ENCODE assay signal across 8 mouse cellular contexts in the genomic region with DNA sequence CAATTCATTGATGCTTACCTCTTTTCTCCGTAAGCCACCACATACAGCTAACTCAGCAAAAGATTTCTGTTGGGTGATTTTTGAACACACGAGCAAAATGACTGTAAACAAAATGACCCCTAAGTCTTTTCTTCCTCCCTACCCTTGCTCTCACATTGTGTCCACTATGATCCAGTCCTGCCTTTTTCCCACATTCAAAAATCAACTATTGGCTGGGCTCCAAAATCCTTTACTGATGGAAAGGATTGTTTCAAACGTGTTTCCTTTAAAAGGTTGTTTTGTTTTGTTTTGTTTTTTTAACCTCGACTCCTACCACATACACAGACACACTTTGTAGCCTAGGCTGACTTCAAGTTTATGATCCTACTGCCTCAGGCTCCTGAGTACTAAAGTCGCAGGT. TPM values are rescaled to one million over a fixed set of nuclear protein-coding genes. Genes with fewer than 3 reads are reported as not detected.
DNase-seq lines count a peak whose midpoint lies in the region; ATAC-seq and TF ChIP-seq lines count a peak whose summit lies in the region.

No protein-coding gene starts in this region.

- H3K4me3 ChIP-seq in heart, embryonic 15.5 days: peak overlapping the region; percentile 78
- H3K4me3 ChIP-seq in MEL (ENCODE audit: control insufficient read depth in 1 of 2, insufficient read depth in 1 of 2, low read depth in 2 of 2, low read length in 2 of 2): peak overlapping the region; percentile 73 to 77
- H3K4me3 ChIP-seq in hindbrain, embryonic 12.5 days: peak overlapping the region; percentile 50
- peak overlapping the region; percentile 95 for H3K4me3 ChIP-seq in megakaryocyte, embryonic 14.5 days (replicated peaks)

- TF ChIP-seq CTCF in MEL (IDR thresholded peaks at IDR 0.05 in 2 of 3, conservative IDR thresholded peaks at IDR 0.05 in 1 of 3; ENCODE audit: control insufficient read depth in 1 of 3, insufficient read depth in 1 of 3, low read depth in 2 of 3, low read length in 3 of 3, poor library complexity in 1 of 3, severe bottlenecking in 1 of 3): no peak

- TF ChIP-seq RAD21 in MEL (IDR thresholded peaks at IDR 0.05; ENCODE audit: low read depth, low read length): no peak

- peaks cover 5% of the 10 kb centered on the region; the same call in 1 of the 2 replicates for H3K27me3 ChIP-seq in heart, embryonic 15.5 days
- no peaks in the 10 kb centered on the region for H3K27me3 ChIP-seq in MEL (ENCODE audit: control insufficient read depth in 1 of 2, insufficient read depth in 2 of 2, low read length in 2 of 2)
- no peaks in the 10 kb centered on the region for H3K27me3 ChIP-seq in hindbrain, embryonic 12.5 days
- H3K27me3 ChIP-seq in megakaryocyte, embryonic 14.5 days (replicated peaks): peaks cover 6% of the 10 kb centered on the region

- no peaks in the 10 kb centered on the region; the same call in 1 of the 2 replicates for H3K79me2 ChIP-seq in MEL (ENCODE audit: control insufficient read depth, insufficient read depth, low read length, poor library complexity)

- 41% methylated on average over 5 of the region's 5 CpGs for WGBS in heart, embryonic 15.5 days
- 48% methylated on average over 5 of the region's 5 CpGs for WGBS in hindbrain, embryonic 12.5 days

- H3K4me2 ChIP-seq in heart, embryonic 15.5 days: peak overlapping the region; percentile 70
- peak overlapping the region; percentile 67 for H3K4me2 ChIP-seq in hindbrain, embryonic 12.5 days (replicated peaks)

- intact Hi-C loops in heart, postnatal 14 days (cut with DNase I): no loop called here
- intact Hi-C loops in gastrocnemius, postnatal 14 days (cut with DNase I; ENCODE audit: low total_unique reads): no loop called here

- DNase-seq in heart, postnatal 14 days: no peak
- no peak for DNase-seq in MEL (ENCODE audit: low read depth, low spot score)
- DNase-seq in gastrocnemius, postnatal 14 days: no peak
- DNase-seq in layer of hippocampus, adult 9-11 months: no peak
- no peak for DNase-seq in frontal cortex, postnatal 25 days (ENCODE audit: low spot score in 2 of 2)

- peak overlapping the region; percentile 93; the same call in 1 of the 2 replicates for H3K27ac ChIP-seq in heart, embryonic 15.5 days
- peak overlapping the region; percentile 75 for H3K27ac ChIP-seq in MEL (ENCODE audit: control insufficient read depth, low read depth, low read length)
- peak overlapping the region; percentile 97 for H3K27ac ChIP-seq in hindbrain, embryonic 12.5 days

- H3K9ac ChIP-seq in heart, embryonic 15.5 days: peak overlapping the region; percentile 70; the same call in 1 of the 2 replicates
- peak overlapping the region; percentile 73 for H3K9ac ChIP-seq in MEL (ENCODE audit: control insufficient read depth, low read depth, low read length, poor library complexity, severe bottlenecking)
- peak overlapping the region; percentile 66; the same call in 1 of the 2 replicates for H3K9ac ChIP-seq in hindbrain, embryonic 12.5 days

- H3K4me1 ChIP-seq in heart, embryonic 15.5 days (replicated peaks): peaks cover 6% of the 10 kb centered on the region
- H3K4me1 ChIP-seq in MEL (ENCODE audit: control insufficient read depth in 1 of 2, insufficient read depth in 2 of 2, low read length in 2 of 2): peaks cover 2 to 6% of the 10 kb centered on the region in 2 experiments; a peak in 3 of 4 replicates
- H3K4me1 ChIP-seq in hindbrain, embryonic 12.5 days: peaks cover 14% of the 10 kb centered on the region; the same call in 1 of the 2 replicates
- H3K4me1 ChIP-seq in megakaryocyte, embryonic 14.5 days: peaks cover 14% of the 10 kb centered on the region

- TF ChIP-seq EP300 in MEL (IDR thresholded peaks at IDR 0.05; ENCODE audit: low read depth in 1 of 2, low read length in 2 of 2): no peak

- H3K9me3 ChIP-seq in heart, embryonic 15.5 days (replicated peaks): no peaks in the 10 kb centered on the region
- no peaks in the 10 kb centered on the region for H3K9me3 ChIP-seq in MEL (replicated peaks; ENCODE audit: insufficient read depth, low read length)
- no peaks in the 10 kb centered on the region for H3K9me3 ChIP-seq in hindbrain, embryonic 12.5 days (replicated peaks)
- H3K9me3 ChIP-seq in megakaryocyte, embryonic 14.5 days: no peaks in the 10 kb centered on the region

- ATAC-seq in heart, embryonic 15.5 days (replicated peaks; ENCODE audit: insufficient number of reproducible peaks, insufficient read depth, low FRiP score, low read depth): no peak
- ATAC-seq in hindbrain, embryonic 12.5 days (ENCODE audit: low FRiP score): no peak

- H3K36me3 ChIP-seq in heart, embryonic 15.5 days: no peaks in the 10 kb centered on the region
- H3K36me3 ChIP-seq in MEL (ENCODE audit: control insufficient read depth in 1 of 2, insufficient read depth in 2 of 2, low read length in 2 of 2): peaks cover 0 to 2% of the 10 kb centered on the region in 2 experiments; a peak in 1 of 4 replicates
- no peaks in the 10 kb centered on the region for H3K36me3 ChIP-seq in hindbrain, embryonic 12.5 days
- no peaks in the 10 kb centered on the region for H3K36me3 ChIP-seq in megakaryocyte, embryonic 14.5 days (replicated peaks; ENCODE audit: low read length)

- no peak for TF ChIP-seq POLR2A in MEL (IDR thresholded peaks at IDR 0.05; ENCODE audit: control insufficient read depth in 1 of 2, insufficient read depth in 1 of 2, low read depth in 1 of 2, low read length in 2 of 2, poor library complexity in 1 of 2)

TF ChIP-seq in MEL, 35 proteins besides CTCF, POLR2A, EP300 and RAD21:
- TF ChIP-seq CHD1 (IDR thresholded peaks at IDR 0.05; ENCODE audit: low read depth, low read length): no peak
- no peak for TF ChIP-seq ZC3H11A (IDR thresholded peaks at IDR 0.05; ENCODE audit: low read depth, low read length)
- TF ChIP-seq GABPA (IDR thresholded peaks at IDR 0.05; ENCODE audit: low read depth, low read length): no peak
- TF ChIP-seq MYB (IDR thresholded peaks at IDR 0.05; ENCODE audit: low read depth, low read length): no peak
- TF ChIP-seq JUND (IDR thresholded peaks at IDR 0.05; ENCODE audit: low read depth, low read length): no peak
- no peak for TF ChIP-seq ZKSCAN1 (IDR thresholded peaks at IDR 0.05; ENCODE audit: low read depth, low read length)
- no peak for TF ChIP-seq GATA1 (IDR thresholded peaks at IDR 0.05; ENCODE audit: low read depth, low read length)
- no peak; the same call in 1 of the 2 replicates for TF ChIP-seq MXI1 (IDR thresholded peaks at IDR 0.05; ENCODE audit: low read depth, low read length)
- no peak; the same call in 1 of the 2 replicates for TF ChIP-seq MAFK (IDR thresholded peaks at IDR 0.05; ENCODE audit: borderline replicate concordance, low read depth, low read length)
- TF ChIP-seq TCF12 (IDR thresholded peaks at IDR 0.05; ENCODE audit: low read depth, low read length): no peak

RNA-seq across cellular contexts. Expression of a gene that starts 2.5 kb away (rescaled TPM):
- 0.74 and 1.1 TPM in 2 replicates for polyA plus RNA-seq in heart, embryonic 15.5 days (2015; fragmentation: Nextera tagmentation; extraction: Ambion mirVana)
- 1 to 10 TPM; 1.3 to 1.7 TPM for total RNA-seq in heart, postnatal 14 days (2021)
- 3.1 and 3.2 TPM in 2 replicates for total RNA-seq in MEL (2012; rRNA removed)
- 1 to 10 TPM in 1 of 2 experiments, not detected in 1; 3.3 TPM for polyA plus RNA-seq in MEL (2012; ENCODE audit: insufficient read depth in 1 of 2, insufficient read length in 2 of 2, low read depth in 1 of 2, low replicate concordance in 2 of 2, missing spikeins in 1 of 2)
- polyA plus RNA-seq in hindbrain, embryonic 12.5 days (2016; fragmentation: Nextera tagmentation; extraction: Ambion mirVana): 5.1 and 5.6 TPM in 2 replicates
- 1.1 and 4.1 TPM in 2 replicates for polyA plus RNA-seq in megakaryocyte, embryonic 14.5 days (2012; ENCODE audit: insufficient read depth, low replicate concordance)
- 1 to 10 TPM; 1.3 to 1.6 TPM for total RNA-seq in gastrocnemius, postnatal 14 days (2021)

RNA-seq across cellular contexts. Expression of a gene that starts 10.3 kb away (rescaled TPM):
- polyA plus RNA-seq in heart, embryonic 15.5 days (2015; fragmentation: Nextera tagmentation; extraction: Ambion mirVana): 16.7 and 19.7 TPM in 2 replicates
- total RNA-seq in heart, postnatal 14 days (2021): 10 to 100 TPM; 54.4 to 63.1 TPM
- total RNA-seq in MEL (2012; rRNA removed): 72.2 and 78.0 TPM in 2 replicates
- 100 to 1,000 TPM in 1 of 2 experiments, 10 to 100 TPM in 1; 41.7 to 108 TPM for polyA plus RNA-seq in MEL (2012; ENCODE audit: insufficient read depth in 1 of 2, insufficient read length in 2 of 2, low read depth in 1 of 2, low replicate concordance in 2 of 2, missing spikeins in 1 of 2)
- polyA plus RNA-seq in hindbrain, embryonic 12.5 days (2016; fragmentation: Nextera tagmentation; extraction: Ambion mirVana): 34.1 and 38.9 TPM in 2 replicates
- polyA plus RNA-seq in megakaryocyte, embryonic 14.5 days (2012; ENCODE audit: insufficient read depth, low replicate concordance): 3.7 and 4.5 TPM in 2 replicates
- 10 to 100 TPM; 23.4 to 27.4 TPM for total RNA-seq in gastrocnemius, postnatal 14 days (2021)

RNA-seq across cellular contexts. Expression of a gene that starts 39.1 kb away (rescaled TPM):
- polyA plus RNA-seq in heart, embryonic 15.5 days (2015; fragmentation: Nextera tagmentation; extraction: Ambion mirVana): 23.1 and 33.6 TPM in 2 replicates
- total RNA-seq in heart, postnatal 14 days (2021): 10 to 100 TPM; 11.8 to 15.2 TPM
- total RNA-seq in MEL (2012; rRNA removed): 29.4 and 34.2 TPM in 2 replicates
- 10 to 100 TPM in 1 of 2 experiments, not detected in 1; 47.2 TPM for polyA plus RNA-seq in MEL (2012; ENCODE audit: insufficient read depth in 1 of 2, insufficient read length in 2 of 2, low read depth in 1 of 2, low replicate concordance in 2 of 2, missing spikeins in 1 of 2)
- polyA plus RNA-seq in hindbrain, embryonic 12.5 days (2016; fragmentation: Nextera tagmentation; extraction: Ambion mirVana): 32.3 and 37.0 TPM in 2 replicates
- polyA plus RNA-seq in megakaryocyte, embryonic 14.5 days (2012; ENCODE audit: insufficient read depth, low replicate concordance): 8.2 and 12.4 TPM in 2 replicates
- 1 to 10 TPM; 5.1 to 5.5 TPM for total RNA-seq in gastrocnemius, postnatal 14 days (2021)

RNA-seq across cellular contexts. Expression of a gene that starts 42.5 kb away (rescaled TPM):
- polyA plus RNA-seq in heart, embryonic 15.5 days (2015; fragmentation: Nextera tagmentation; extraction: Ambion mirVana): 46.7 and 52.9 TPM in 2 replicates
- total RNA-seq in heart, postnatal 14 days (2021): 100 to 1,000 TPM; 122 to 142 TPM
- total RNA-seq in MEL (2012; rRNA removed): 63.9 and 66.8 TPM in 2 replicates
- polyA plus RNA-seq in MEL (2012; ENCODE audit: insufficient read depth in 1 of 2, insufficient read length in 2 of 2, low read depth in 1 of 2, low replicate concordance in 2 of 2, missing spikeins in 1 of 2): 100 to 1,000 TPM in 1 of 2 experiments, not detected in 1; 101 TPM
- polyA plus RNA-seq in hindbrain, embryonic 12.5 days (2016; fragmentation: Nextera tagmentation; extraction: Ambion mirVana): 60.2 and 62.1 TPM in 2 replicates
- polyA plus RNA-seq in megakaryocyte, embryonic 14.5 days (2012; ENCODE audit: insufficient read depth, low replicate concordance): 149 TPM in 2 replicates
- total RNA-seq in gastrocnemius, postnatal 14 days (2021): 10 to 100 TPM; 68.8 to 69.3 TPM
